Mouse (Mus musculus) left cerebral cortex, postnatal 4 days (tissue): ENCODE measurements around the gene Gm36864. TPM values are rescaled to one million over a fixed set of nuclear protein-coding genes. Genes with fewer than 3 reads are reported as not detected.

Experiments
- total RNA-seq, 2 experiments: library from RNA; stranded (reverse); gene quantifications; 2 replicates each; pipeline ENCODE4 v1.2.3; 2021

Gene Gm36864
- total RNA-seq, 2 experiments from 2014 or later, result not detected

Other genes starting within 250 kb of the Gm36864 start
- gene Klk1b11, start 240.3 kb upstream of the Gm36864 start, total RNA-seq, result not detected
- not detected for gene Klk1b26, start 224.0 kb upstream of the Gm36864 start, total RNA-seq
- gene Klk1b27, start 183.9 kb upstream of the Gm36864 start, total RNA-seq, result not detected
- gene Klk1b21, start 133.8 kb upstream of the Gm36864 start, total RNA-seq, result not detected
- not detected for gene Klk1b22, start 123.5 kb upstream of the Gm36864 start, total RNA-seq
- not detected for gene Klk1b16, start 99.4 kb upstream of the Gm36864 start, total RNA-seq
- gene Klk1b24, start 47.9 kb upstream of the Gm36864 start, total RNA-seq, result not detected
- not detected for gene Klk1b3, start 38.0 kb upstream of the Gm36864 start, total RNA-seq
- gene Klk1b4, start 28.7 kb upstream of the Gm36864 start, total RNA-seq, result not detected
- not detected for gene Klk1b5, start 20.2 kb upstream of the Gm36864 start, total RNA-seq
- gene Klk1, start 10.8 kb upstream of the Gm36864 start, total RNA-seq, result not detected
- gene 1700028J19Rik, start 10.5 kb downstream of the Gm36864 start, total RNA-seq, result under 1 TPM; 0.64 to 0.82 TPM
- gene 2410002F23Rik, start 10.5 kb downstream of the Gm36864 start, total RNA-seq, result 100 to 1,000 TPM; 169 to 191 TPM
- not detected for gene Acp4, start 21.2 kb downstream of the Gm36864 start, total RNA-seq
- gene Gm15517, start 25.3 kb downstream of the Gm36864 start, total RNA-seq, result not detected
- 1 to 10 TPM; 2.5 to 2.8 TPM for gene Clec11a, start 70.7 kb downstream of the Gm36864 start, total RNA-seq
- gene Shank1, start 74.1 kb downstream of the Gm36864 start, total RNA-seq, result 100 to 1,000 TPM; 299 to 336 TPM
- 10 to 100 TPM; 45.1 to 52.4 TPM for gene Syt3, start 147.9 kb downstream of the Gm36864 start, total RNA-seq
- gene 1700008O03Rik, start 149.6 kb downstream of the Gm36864 start, total RNA-seq, result 1 to 10 TPM; 1.3 to 2.4 TPM
- gene Lrrc4b, start 192.8 kb downstream of the Gm36864 start, total RNA-seq, result 100 to 1,000 TPM; 357 to 379 TPM
- gene Aspdh, start 229.2 kb downstream of the Gm36864 start, total RNA-seq, result 10 to 100 TPM; 20.5 to 24.5 TPM
- 10 to 100 TPM; 31.9 to 32.6 TPM for gene Josd2, start 231.8 kb downstream of the Gm36864 start, total RNA-seq